Mouse (Mus musculus): ENCODE measurements around the gene Casq2. TPM values are rescaled to one million over a fixed set of nuclear protein-coding genes. Genes with fewer than 3 reads are reported as not detected.

Casq2 gene
- total and polyA plus RNA-seq, 3 experiments = not detected

DNA sequence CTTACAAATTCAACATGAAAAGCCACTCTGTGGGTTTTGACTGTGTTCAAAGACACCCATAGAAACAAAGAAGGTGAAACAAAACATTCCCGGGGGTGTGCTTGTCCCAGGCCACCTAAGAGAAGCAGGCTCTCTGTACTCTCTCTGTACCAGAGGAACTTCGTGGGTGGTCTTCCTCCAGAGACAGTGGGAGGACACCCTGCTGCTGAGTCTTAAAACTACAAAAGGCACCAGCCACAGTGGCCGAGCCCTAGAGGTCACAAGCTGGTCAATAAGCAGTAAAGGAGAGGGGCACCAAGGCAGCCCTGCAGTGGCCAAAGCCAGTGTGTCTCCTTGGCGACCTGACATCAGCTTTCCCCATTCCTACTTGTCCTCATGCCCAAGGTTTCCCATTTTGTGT, 103.8 kb downstream of the Casq2 start:
- Histone ChIP-seq H3K27me3 (ENCODE audit: control insufficient read depth in 1 of 2, insufficient read depth in 2 of 2, low read length in 2 of 2) (no peaks in the 10 kb centered on the region), H3K79me2 (ENCODE audit: control insufficient read depth, insufficient read depth, low read length, poor library complexity) (no peaks in the 10 kb centered on the region), H3K9ac (ENCODE audit: control insufficient read depth, low read depth, low read length, poor library complexity, severe bottlenecking) (no peak overlapping the region), H3K27ac (ENCODE audit: control insufficient read depth, low read depth, low read length) (no peak overlapping the region), H3K36me3 (ENCODE audit: control insufficient read depth in 1 of 2, insufficient read depth in 2 of 2, low read length in 2 of 2) (no peaks in the 10 kb centered on the region), H3K9me3 (replicated peaks; ENCODE audit: insufficient read depth, low read length) (no peaks in the 10 kb centered on the region), H3K4me1 (ENCODE audit: control insufficient read depth in 1 of 2, insufficient read depth in 2 of 2, low read length in 2 of 2) (no peaks in the 10 kb centered on the region), H3K4me3 (ENCODE audit: control insufficient read depth in 1 of 2, insufficient read depth in 1 of 2, low read depth in 2 of 2, low read length in 2 of 2) (no peak overlapping the region)
- TF ChIP-seq ZMIZ1 (IDR thresholded peaks at IDR 0.05; ENCODE audit: low read depth, low read length) (no peak), NELFE (IDR thresholded peaks at IDR 0.05; ENCODE audit: low read depth, low read length) (no peak), SIN3A (IDR thresholded peaks at IDR 0.05; ENCODE audit: low read length) (no peak), MAZ (IDR thresholded peaks at IDR 0.05; ENCODE audit: low read depth, low read length) (no peak), CHD2 (IDR thresholded peaks at IDR 0.05; ENCODE audit: low read length) (no peak), TBP (IDR thresholded peaks at IDR 0.05; ENCODE audit: low read depth, low read length) (no peak), ZKSCAN1 (IDR thresholded peaks at IDR 0.05; ENCODE audit: low read depth, low read length) (no peak), TAL1 (IDR thresholded peaks at IDR 0.05; ENCODE audit: low read length) (no peak), MAFK (IDR thresholded peaks at IDR 0.05; ENCODE audit: borderline replicate concordance, low read depth, low read length) (no peak), JUND (IDR thresholded peaks at IDR 0.05; ENCODE audit: low read depth, low read length) (no peak), ETS1 (IDR thresholded peaks at IDR 0.05; ENCODE audit: low read depth, low read length) (no peak), RCOR1 (IDR thresholded peaks at IDR 0.05; ENCODE audit: low read depth, low read length) (no peak), KAT2A (conservative IDR thresholded peaks at IDR 0.05; ENCODE audit: low read depth, low read length) (no peak), MYB (IDR thresholded peaks at IDR 0.05; ENCODE audit: low read depth, low read length) (no peak), POLR2AphosphoS5 (IDR thresholded peaks at IDR 0.05; ENCODE audit: borderline replicate concordance, low read depth, low read length) (no peak), MAX (IDR thresholded peaks at IDR 0.05; ENCODE audit: low read length) (no peak), E2F4 (IDR thresholded peaks at IDR 0.05; ENCODE audit: borderline replicate concordance, low read depth, low read length) (no peak), CHD1 (IDR thresholded peaks at IDR 0.05; ENCODE audit: low read depth, low read length) (no peak), TCF12 (IDR thresholded peaks at IDR 0.05; ENCODE audit: low read depth, low read length) (no peak), MXI1 (IDR thresholded peaks at IDR 0.05; ENCODE audit: low read depth, low read length) (no peak)
- no peak for DNase-seq (ENCODE audit: low read depth, low spot score)

DNA sequence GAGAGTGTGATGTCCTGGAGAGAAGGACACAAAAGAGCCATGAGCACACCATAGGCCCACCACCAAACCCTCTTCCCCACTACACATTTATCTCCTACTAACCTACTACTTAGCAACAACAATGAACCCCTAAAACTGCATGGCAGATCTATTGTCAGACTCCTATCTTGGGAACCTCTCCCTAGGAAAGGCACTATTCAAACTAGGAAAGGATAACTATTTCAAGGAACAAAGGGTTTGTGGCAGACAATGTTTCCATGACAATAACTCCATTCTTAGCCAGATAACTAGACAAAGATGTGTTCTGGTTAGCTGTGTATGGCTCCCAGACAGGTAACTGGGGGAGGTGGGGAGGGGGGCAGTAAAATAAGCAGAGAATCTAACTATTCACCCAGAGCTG, 104.4 kb downstream of the Casq2 start:
- no peak overlapping the region for H3K27ac ChIP-seq (ENCODE audit: control insufficient read depth, low read depth, low read length)

More for the DNA sequence above, 104.4 kb downstream of the Casq2 start:
- H3K4me3 ChIP-seq (ENCODE audit: control insufficient read depth in 1 of 2, insufficient read depth in 1 of 2, low read depth in 2 of 2, low read length in 2 of 2) = no peak overlapping the region
- H3K4me1 ChIP-seq (ENCODE audit: control insufficient read depth in 1 of 2, insufficient read depth in 2 of 2, low read length in 2 of 2) = 0 out of 4 replicates have a peak, but pooled peaks cover 0 to under 1% of the 10 kb centered on the region in 2 experiments
- TF ChIP-seq UBTF (IDR thresholded peaks at IDR 0.05; ENCODE audit: borderline replicate concordance, insufficient read depth, low read depth, low read length) = no peak
- TF ChIP-seq MYC (IDR thresholded peaks at IDR 0.05; ENCODE audit: low read depth, low read length) = no peak
- no peak for TF ChIP-seq MAX (IDR thresholded peaks at IDR 0.05; ENCODE audit: low read length)
- no peak for TF ChIP-seq MXI1 (IDR thresholded peaks at IDR 0.05; ENCODE audit: low read depth, low read length)
- H3K36me3 ChIP-seq (ENCODE audit: control insufficient read depth in 1 of 2, insufficient read depth in 2 of 2, low read length in 2 of 2) = no peaks in the 10 kb centered on the region
- no peaks in the 10 kb centered on the region for H3K79me2 ChIP-seq (ENCODE audit: control insufficient read depth, insufficient read depth, low read length, poor library complexity)
- DNase-seq (ENCODE audit: low read depth, low spot score) = no peak
- H3K27me3 ChIP-seq (ENCODE audit: control insufficient read depth in 1 of 2, insufficient read depth in 2 of 2, low read length in 2 of 2) = no peaks in the 10 kb centered on the region
- no peaks in the 10 kb centered on the region for H3K9me3 ChIP-seq (replicated peaks; ENCODE audit: insufficient read depth, low read length)
- no peak overlapping the region for H3K9ac ChIP-seq (ENCODE audit: control insufficient read depth, low read depth, low read length, poor library complexity, severe bottlenecking)

Measured in MEL (cell line).